Comparison of ENCODE assay signal across 9 mouse cellular contexts in genomic region chr7:102506848-102507247, GRCm38 (mm10). TPM values are rescaled to one million over a fixed set of nuclear protein-coding genes. Genes with fewer than 3 reads are reported as not detected.
DNase-seq lines count a peak whose midpoint lies in the region; ATAC-seq and TF ChIP-seq lines count a peak whose summit lies in the region.
"Had no signal": no experiment of that assay in that cellular context is flagged by ENCODE, and none has a peak within 500 bp of the region (broad histone marks: within the 10 kb centered on the region; RNA-seq: fewer than 3 reads in every experiment).

No protein-coding gene starts in this region.

- H3K4me1 ChIP-seq in MEL (ENCODE audit: control insufficient read depth in 1 of 2, insufficient read depth in 2 of 2, low read length in 2 of 2): no peaks in the 10 kb centered on the region; a peak in 1 of 4 replicates
- no peaks in the 10 kb centered on the region for H3K4me1 ChIP-seq in forebrain, embryonic 16.5 days (replicated peaks; ENCODE audit: control insufficient read depth, insufficient read depth, low read length)
- H3K4me1 ChIP-seq in hindbrain, embryonic 12.5 days: no peaks in the 10 kb centered on the region
- no peaks in the 10 kb centered on the region for H3K4me1 ChIP-seq in lung, postnatal 0 days (ENCODE audit: insufficient read depth, low read depth, low read length)

- H3K4me2 ChIP-seq in forebrain, embryonic 16.5 days (ENCODE audit: low read length): no peak overlapping the region
- no peak overlapping the region for H3K4me2 ChIP-seq in hindbrain, embryonic 12.5 days (replicated peaks)
- H3K4me2 ChIP-seq in lung, postnatal 0 days (replicated peaks; ENCODE audit: low read depth, low read length): no peak overlapping the region

- peak; percentile 91 for TF ChIP-seq RAD21 in MEL (IDR thresholded peaks at IDR 0.05; ENCODE audit: low read depth, low read length)

- H3K4me3 ChIP-seq in MEL (ENCODE audit: control insufficient read depth in 1 of 2, insufficient read depth in 1 of 2, low read depth in 2 of 2, low read length in 2 of 2): no peak overlapping the region
- H3K4me3 ChIP-seq in forebrain, embryonic 16.5 days (replicated peaks; ENCODE audit: low read length): no peak overlapping the region
- H3K4me3 ChIP-seq in hindbrain, embryonic 12.5 days: no peak overlapping the region
- no peak overlapping the region for H3K4me3 ChIP-seq in lung, postnatal 0 days (ENCODE audit: low read depth, low read length)

- TF ChIP-seq POLR2A in MEL (IDR thresholded peaks at IDR 0.05; ENCODE audit: control insufficient read depth in 1 of 2, insufficient read depth in 1 of 2, low read depth in 1 of 2, low read length in 2 of 2, poor library complexity in 1 of 2): no peak

- H3K9ac ChIP-seq in MEL (ENCODE audit: control insufficient read depth, low read depth, low read length, poor library complexity, severe bottlenecking): no peak overlapping the region
- H3K9ac ChIP-seq in forebrain, embryonic 16.5 days (replicated peaks; ENCODE audit: low read depth, low read length): no peak overlapping the region
- H3K9ac ChIP-seq in hindbrain, embryonic 12.5 days: no peak overlapping the region
- H3K9ac ChIP-seq in lung, postnatal 0 days (replicated peaks; ENCODE audit: low read depth): no peak overlapping the region

- peak; percentile 87 for ATAC-seq in forebrain, embryonic 16.5 days
- peak; percentile 76 for ATAC-seq in hindbrain, embryonic 12.5 days (ENCODE audit: low FRiP score)
- ATAC-seq in lung, postnatal 0 days: peak; percentile 61

- no peaks in the 10 kb centered on the region for H3K36me3 ChIP-seq in MEL (ENCODE audit: control insufficient read depth in 1 of 2, insufficient read depth in 2 of 2, low read length in 2 of 2)
- no peaks in the 10 kb centered on the region for H3K36me3 ChIP-seq in forebrain, embryonic 16.5 days (ENCODE audit: control insufficient read depth, insufficient read depth)
- no peaks in the 10 kb centered on the region for H3K36me3 ChIP-seq in hindbrain, embryonic 12.5 days
- no peaks in the 10 kb centered on the region for H3K36me3 ChIP-seq in lung, postnatal 0 days (ENCODE audit: insufficient read depth, low read length)

- peak; percentile 81 for DNase-seq in MEL (ENCODE audit: low read depth, low spot score)
- DNase-seq in cerebellum, adult 11-12 months: peak; percentile 58
- peak; percentile 52 for DNase-seq in layer of hippocampus, adult 9-11 months
- DNase-seq in lung, postnatal 0 days (ENCODE audit: low spot score): peak; percentile 72
- DNase-seq in retina, adult 2 months (ENCODE audit: low read depth, low spot score): peak; percentile 29
- DNase-seq in thymus, postnatal 14 days: peak; percentile 72

- no peak for TF ChIP-seq EP300 in MEL (IDR thresholded peaks at IDR 0.05; ENCODE audit: low read depth in 1 of 2, low read length in 2 of 2)
- no peak for TF ChIP-seq EP300 in lung, postnatal 0 days (IDR thresholded peaks at IDR 0.05)

- 48% methylated on average over 3 of the region's 3 CpGs for WGBS in forebrain, embryonic 16.5 days
- WGBS in hindbrain, embryonic 12.5 days: 44% methylated on average over 3 of the region's 3 CpGs
- WGBS in lung, postnatal 0 days: 44% methylated on average over 3 of the region's 3 CpGs

- peak; percentile 80 to 88 (median 88) for TF ChIP-seq CTCF in MEL (IDR thresholded peaks at IDR 0.05 in 2 of 3, conservative IDR thresholded peaks at IDR 0.05 in 1 of 3; ENCODE audit: control insufficient read depth in 1 of 3, insufficient read depth in 1 of 3, low read depth in 2 of 3, low read length in 3 of 3, poor library complexity in 1 of 3, severe bottlenecking in 1 of 3)
- peak; percentile 93 for TF ChIP-seq CTCF in lung, postnatal 0 days (IDR thresholded peaks at IDR 0.05)

- H3K27ac ChIP-seq in MEL (ENCODE audit: control insufficient read depth, low read depth, low read length): no peak overlapping the region
- H3K27ac ChIP-seq in forebrain, embryonic 16.5 days (ENCODE audit: low read length): no peak overlapping the region
- no peak overlapping the region for H3K27ac ChIP-seq in hindbrain, embryonic 12.5 days
- no peak overlapping the region for H3K27ac ChIP-seq in lung, postnatal 0 days (ENCODE audit: low read length)
- H3K27ac ChIP-seq: macrophage had no signal

- no peaks in the 10 kb centered on the region for H3K79me2 ChIP-seq in MEL (ENCODE audit: control insufficient read depth, insufficient read depth, low read length, poor library complexity)

- no peaks in the 10 kb centered on the region for H3K9me3 ChIP-seq in MEL (replicated peaks; ENCODE audit: insufficient read depth, low read length)
- no peaks in the 10 kb centered on the region for H3K9me3 ChIP-seq in forebrain, embryonic 16.5 days (ENCODE audit: control insufficient read depth, low read length)
- no peaks in the 10 kb centered on the region for H3K9me3 ChIP-seq in hindbrain, embryonic 12.5 days (replicated peaks)
- no peaks in the 10 kb centered on the region for H3K9me3 ChIP-seq in lung, postnatal 0 days (ENCODE audit: low read length)

- no peaks in the 10 kb centered on the region for H3K27me3 ChIP-seq in MEL (ENCODE audit: control insufficient read depth in 1 of 2, insufficient read depth in 2 of 2, low read length in 2 of 2)
- H3K27me3 ChIP-seq in forebrain, embryonic 16.5 days (replicated peaks; ENCODE audit: control insufficient read depth, insufficient read depth, low read length): 0 out of 2 replicates have a peak, but pooled peaks cover 3% of the 10 kb centered on the region
- H3K27me3 ChIP-seq in hindbrain, embryonic 12.5 days: no peaks in the 10 kb centered on the region; the same call in 1 of the 2 replicates
- no peaks in the 10 kb centered on the region for H3K27me3 ChIP-seq in lung, postnatal 0 days (replicated peaks; ENCODE audit: insufficient read depth, low read length)

TF ChIP-seq in MEL, 35 proteins besides CTCF, POLR2A, EP300 and RAD21:
- TF ChIP-seq TBP (IDR thresholded peaks at IDR 0.05; ENCODE audit: low read depth, low read length) (no peak), MAX (IDR thresholded peaks at IDR 0.05; ENCODE audit: low read length) (no peak), ZC3H11A (IDR thresholded peaks at IDR 0.05; ENCODE audit: low read depth, low read length) (peak; percentile 71), SMC3 (IDR thresholded peaks at IDR 0.05; ENCODE audit: low read depth, low read length) (peak; percentile 79)

RNA-seq across cellular contexts. Expression of gene Olfr545, which starts 7.5 kb away (rescaled TPM):
- total RNA-seq in MEL (2012; rRNA removed): 0.12 TPM in 1 of 2 replicates, not detected in the other
- polyA plus RNA-seq in MEL (2012; ENCODE audit: insufficient read depth in 1 of 2, insufficient read length in 2 of 2, low read depth in 1 of 2, low replicate concordance in 2 of 2, missing spikeins in 1 of 2): under 1 TPM in 1 of 2 experiments, not detected in 1; 0.25 TPM
- 0.17 TPM in 1 of 2 replicates, not detected in the other for polyA plus RNA-seq in forebrain, embryonic 16.5 days (2015; fragmentation: Nextera tagmentation; extraction: Ambion mirVana)
- polyA plus RNA-seq in hindbrain, embryonic 12.5 days (2016; fragmentation: Nextera tagmentation; extraction: Ambion mirVana): 0.17 and 0.22 TPM in 2 replicates
- not detected in 2 replicates for polyA plus RNA-seq in lung, postnatal 0 days (2015; fragmentation: Nextera tagmentation; extraction: Ambion mirVana)
- polyA plus RNA-seq: macrophage had no signal

RNA-seq across cellular contexts. Expression of gene Olfr544, which starts 18.7 kb away (rescaled TPM):
- 0.04 and 0.07 TPM in 2 replicates for total RNA-seq in MEL (2012; rRNA removed)
- under 1 TPM in 1 of 2 experiments, not detected in 1; 0.07 TPM for polyA plus RNA-seq in MEL (2012; ENCODE audit: insufficient read depth in 1 of 2, insufficient read length in 2 of 2, low read depth in 1 of 2, low replicate concordance in 2 of 2, missing spikeins in 1 of 2)
- 0.10 TPM in 2 replicates for polyA plus RNA-seq in forebrain, embryonic 16.5 days (2015; fragmentation: Nextera tagmentation; extraction: Ambion mirVana)
- 0.15 and 0.20 TPM in 2 replicates for polyA plus RNA-seq in hindbrain, embryonic 12.5 days (2016; fragmentation: Nextera tagmentation; extraction: Ambion mirVana)
- not detected in 2 replicates for polyA plus RNA-seq in lung, postnatal 0 days (2015; fragmentation: Nextera tagmentation; extraction: Ambion mirVana)
- polyA plus RNA-seq: macrophage had no signal

RNA-seq across cellular contexts. Expression of gene Olfr543, which starts 25.4 kb away (rescaled TPM):
- total RNA-seq in MEL (2012; rRNA removed): 0.12 TPM in 1 of 2 replicates, not detected in the other
- under 1 TPM in 1 of 2 experiments, not detected in 1; 0.61 TPM for polyA plus RNA-seq in MEL (2012; ENCODE audit: insufficient read depth in 1 of 2, insufficient read length in 2 of 2, low read depth in 1 of 2, low replicate concordance in 2 of 2, missing spikeins in 1 of 2)
- 0.43 and 0.66 TPM in 2 replicates for polyA plus RNA-seq in forebrain, embryonic 16.5 days (2015; fragmentation: Nextera tagmentation; extraction: Ambion mirVana)
- polyA plus RNA-seq in hindbrain, embryonic 12.5 days (2016; fragmentation: Nextera tagmentation; extraction: Ambion mirVana): 0.31 and 0.55 TPM in 2 replicates
- polyA plus RNA-seq in lung, postnatal 0 days (2015; fragmentation: Nextera tagmentation; extraction: Ambion mirVana): not detected in 2 replicates
- polyA plus RNA-seq: macrophage had no signal

RNA-seq across cellular contexts. Expression of gene Olfr547, which starts 27.7 kb away (rescaled TPM):
- total RNA-seq in MEL (2012; rRNA removed): not detected in 2 replicates
- not detected for polyA plus RNA-seq in MEL (2012; ENCODE audit: insufficient read depth in 1 of 2, insufficient read length in 2 of 2, low read depth in 1 of 2, low replicate concordance in 2 of 2, missing spikeins in 1 of 2)
- not detected in 2 replicates for polyA plus RNA-seq in forebrain, embryonic 16.5 days (2015; fragmentation: Nextera tagmentation; extraction: Ambion mirVana)
- polyA plus RNA-seq in hindbrain, embryonic 12.5 days (2016; fragmentation: Nextera tagmentation; extraction: Ambion mirVana): not detected in 2 replicates
- polyA plus RNA-seq in lung, postnatal 0 days (2015; fragmentation: Nextera tagmentation; extraction: Ambion mirVana): not detected in 2 replicates
- polyA plus RNA-seq: macrophage had no signal

RNA-seq across cellular contexts. Expression of gene Olfr548-ps1, which starts 33.8 kb away (rescaled TPM):
- not detected in 2 replicates for total RNA-seq in MEL (2012; rRNA removed)
- not detected for polyA plus RNA-seq in MEL (2012; ENCODE audit: insufficient read depth in 1 of 2, insufficient read length in 2 of 2, low read depth in 1 of 2, low replicate concordance in 2 of 2, missing spikeins in 1 of 2)
- not detected in 2 replicates for polyA plus RNA-seq in forebrain, embryonic 16.5 days (2015; fragmentation: Nextera tagmentation; extraction: Ambion mirVana)
- not detected in 2 replicates for polyA plus RNA-seq in hindbrain, embryonic 12.5 days (2016; fragmentation: Nextera tagmentation; extraction: Ambion mirVana)
- polyA plus RNA-seq in lung, postnatal 0 days (2015; fragmentation: Nextera tagmentation; extraction: Ambion mirVana): not detected in 2 replicates
- polyA plus RNA-seq: macrophage had no signal

Comparison
In these comparisons a context has a peak if more than half of its experiments do, and no peak if none do; other contexts are left out.
1. DNase-seq: peak in every context shown above with its lines; median percentile 81 in MEL; 72 in lung, postnatal 0 days; 72 in thymus, postnatal 14 days; 58 in cerebellum, adult 11-12 months; 52 in layer of hippocampus, adult 9-11 months; 29 in retina, adult 2 months.